Mouse (Mus musculus) limb, embryonic 10.5 days (tissue): ENCODE results near the gene Trappc4. TPM values are rescaled to one million over a fixed set of nuclear protein-coding genes. Genes with fewer than 3 reads are reported as not detected.
"Not testable (repeated sequence)": the region's sequence is repeated elsewhere in the genome, so short reads cannot be mapped to it uniquely, and the experiment has no call there.

ENCODE experiments used
- DNase-seq: peaks from one replicate; pipeline ENCODE4 v3.0.0-alpha.2; 2017; ENCODE audit warnings: low spot score
- H3K27ac ChIP-seq: fragments of 300-500 bp; sonication (generic); 2 replicates; pipeline ENCODE4 v1.5.1; 2016; ENCODE audit warnings: mild to moderate bottlenecking
- H3K27me3 ChIP-seq: fragments of 300-500 bp; sonication (generic); 2 replicates; pipeline ENCODE4 v1.6.1; 2016; ENCODE audit warnings: low read depth, mild to moderate bottlenecking; ENCODE audit not compliant: poor library complexity, severe bottlenecking
- H3K36me3 ChIP-seq: fragments of 300-500 bp; sonication (generic); 2 replicates; pipeline ENCODE4 v1.6.1; 2016; ENCODE audit warnings: mild to moderate bottlenecking, moderate library complexity
- H3K4me1 ChIP-seq: fragments of 300-500 bp; sonication (generic); 2 replicates; pipeline ENCODE4 v1.6.1; 2016
- H3K4me3 ChIP-seq: fragments of 300-500 bp; sonication (generic); 2 replicates; pipeline ENCODE4 v1.5.1; 2016; ENCODE audit warnings: mild to moderate bottlenecking, moderate library complexity
- H3K9me3 ChIP-seq: fragments of 300-500 bp; sonication (generic); replicated peaks from 2 replicates; pipeline ENCODE4 v1.6.1; 2016; ENCODE audit warnings: mild to moderate bottlenecking
- WGBS: fragments of 180-500 bp; shearing (Covaris S2); methylation state at CpG from one replicate; pipeline ENCODE4 v1.1.7; 2016; 5-methylcytosine and 5-hydroxymethylcytosine counted together
- microRNA-seq: library from miRNA; unstranded; fragments of <30 nt; microRNA quantifications from one replicate; pipeline ENCODE4, GENCODE M21; 2017
- polyA plus RNA-seq: library from polyadenylated mRNA; unstranded; fragments of >200 nt; fragmentation: Nextera tagmentation; extraction: Ambion mirVana; gene quantifications from 2 replicates; pipeline ENCODE4 v1.2.1, GENCODE M21; 2016

Gene Trappc4
- polyA plus RNA-seq, 1 experiment from 2014 or later: 158 TPM

GRCm38 (mm10) chr9:44376141-44376540 lies 31.3 kb downstream of the Trappc4 start:
- no peaks in the 10 kb centered on the region for H3K9me3 ChIP-seq
- no peaks in the 10 kb centered on the region for H3K27me3 ChIP-seq
- H3K27ac ChIP-seq: no peak overlapping the region
- WGBS: 92% methylated on average over 6 of the region's 6 CpGs
- no peak overlapping the region for H3K4me3 ChIP-seq
- peaks cover 8% of the 10 kb centered on the region for H3K36me3 ChIP-seq
- no peak for DNase-seq
- H3K4me1 ChIP-seq: peaks cover 18% of the 10 kb centered on the region

- no peaks in the 10 kb centered on the region for H3K9me3 ChIP-seq
- H3K27me3 ChIP-seq: no peaks in the 10 kb centered on the region
- no peak for DNase-seq
- H3K4me1 ChIP-seq: peaks cover 2% of the 10 kb centered on the region; the same call in 1 of the 2 replicates
- H3K4me3 ChIP-seq: no peak overlapping the region
- H3K36me3 ChIP-seq: no peaks in the 10 kb centered on the region
- H3K27ac ChIP-seq: no peak overlapping the region
Measured at GRCm38 (mm10) chr9:44373386-44373785, 34.0 kb downstream of the Trappc4 start.

DNA sequence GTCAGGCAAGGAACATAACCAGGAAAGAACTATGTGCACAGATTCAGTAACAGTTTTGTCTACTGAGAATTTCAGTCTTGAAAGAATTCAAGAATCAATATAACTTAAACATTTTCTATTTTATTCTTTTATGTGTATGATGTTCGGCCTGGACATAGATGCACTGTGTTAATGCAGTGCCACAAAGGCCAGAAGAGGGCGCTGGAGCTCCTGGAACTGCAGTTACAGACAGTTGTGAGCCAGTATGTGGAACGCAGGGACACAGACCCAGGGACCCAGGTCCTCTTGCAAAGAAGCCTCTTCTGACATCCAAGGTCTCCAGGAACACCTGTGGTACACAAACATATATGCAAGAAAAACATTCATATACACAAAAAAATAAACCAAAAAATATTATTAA lies 42.9 kb downstream of the Trappc4 start:
- Histone ChIP-seq H3K9me3 (no peaks in the 10 kb centered on the region), H3K27ac (no peak overlapping the region), H3K4me1 (peaks cover 7% of the 10 kb centered on the region), H3K27me3 (no peaks in the 10 kb centered on the region), H3K4me3 (no peak overlapping the region), H3K36me3 (peaks cover 4% of the 10 kb centered on the region)
- DNase-seq: no peak
- 68% methylated on average over 3 of the region's 3 CpGs for WGBS

DNA sequence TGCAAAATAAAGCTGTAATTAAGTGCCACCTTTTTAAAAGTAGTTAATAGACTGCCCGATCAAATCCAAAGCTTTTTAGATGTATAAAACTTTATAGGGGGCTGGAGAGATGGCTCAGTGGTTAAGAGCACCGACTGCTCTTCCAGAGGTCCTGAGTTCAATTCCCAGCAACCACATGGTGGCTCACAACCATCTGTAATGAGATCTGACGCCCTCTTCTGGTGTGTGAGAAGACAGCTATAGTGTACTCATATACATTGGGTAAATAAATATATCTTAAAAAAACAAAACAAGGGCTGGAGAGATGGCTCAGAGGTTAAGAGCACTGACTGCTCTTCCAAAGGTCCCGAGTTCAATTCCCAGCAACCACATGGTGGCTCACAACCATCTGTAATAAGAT lies 45.5 kb downstream of the Trappc4 start:
- not testable (repeated sequence) for H3K27me3 ChIP-seq, H3K9me3 ChIP-seq, DNase-seq, H3K4me1 ChIP-seq
- peaks cover 28% of the 10 kb centered on the region for H3K36me3 ChIP-seq
- 49% methylated on average over 4 of the region's 4 CpGs for WGBS
- H3K4me3 ChIP-seq: peak overlapping the region; percentile 92
- peak overlapping the region; percentile 86 for H3K27ac ChIP-seq

- peak; percentile 99 for DNase-seq
- peak within 1 kb of the TSS; percentile 86 for H3K27ac ChIP-seq
- H3K27me3 ChIP-seq: no peaks in the 10 kb centered on the region
- WGBS: under 1% methylated on average over 44 of the region's 44 CpGs
- peaks cover 7% of the 10 kb centered on the region for H3K4me1 ChIP-seq
- peak within 1 kb of the TSS; percentile 92 for H3K4me3 ChIP-seq
- H3K9me3 ChIP-seq: no peaks in the 10 kb centered on the region
- H3K36me3 ChIP-seq: peaks cover 33% of the 10 kb centered on the region
Measured at GRCm38 (mm10) chr9:44361190-44361917, 46.0 kb downstream of the Trappc4 start, which contains the start of gene Vps11. Vps11 (minus strand) TSS chr9:44361670.

GRCm38 (mm10) chr9:44357207-44357606 lies 50.2 kb downstream of the Trappc4 start:
- no peaks in the 10 kb centered on the region for H3K9me3 ChIP-seq

More at GRCm38 (mm10) chr9:44357207-44357606, 50.2 kb downstream of the Trappc4 start:
- 80% methylated on average over 4 of the region's 4 CpGs for WGBS
- no peak for DNase-seq
- Histone ChIP-seq H3K36me3 (peaks cover 75% of the 10 kb centered on the region), H3K4me1 (peaks cover 7% of the 10 kb centered on the region), H3K4me3 (no peak overlapping the region), H3K27me3 (no peaks in the 10 kb centered on the region), H3K27ac (no peak overlapping the region)

Small RNA genes within 50 kb of the gene (microRNA-seq; reads per million reads assigned to microRNA genes)
- gene Mir7085: not detected

Other genes starting within 250 kb of the Trappc4 start
- gene Cbl, start 173.6 kb downstream of the Trappc4 start, polyA plus RNA-seq: 19.6 and 23.9 TPM in 2 replicates
- gene Ccdc153, start 166.9 kb downstream of the Trappc4 start, polyA plus RNA-seq: not detected in 2 replicates
- gene Pdzd3, start 156.1 kb downstream of the Trappc4 start, polyA plus RNA-seq: 0.13 TPM in 1 of 2 replicates, not detected in the other
- 2.1 and 3.3 TPM in 2 replicates for gene Nlrx1, start 139.0 kb downstream of the Trappc4 start, polyA plus RNA-seq
- 1.9 and 4.6 TPM in 2 replicates for gene Abcg4, start 119.0 kb downstream of the Trappc4 start, polyA plus RNA-seq
- 28.2 and 30.4 TPM in 2 replicates for gene Hinfp, start 101.9 kb downstream of the Trappc4 start, polyA plus RNA-seq
- 6.9 and 9.9 TPM in 2 replicates for gene C2cd2l, start 87.3 kb downstream of the Trappc4 start, polyA plus RNA-seq
- gene Dpagt1, start 81.6 kb downstream of the Trappc4 start, polyA plus RNA-seq: 45.3 and 46.9 TPM in 2 replicates
- 515 and 551 TPM in 2 replicates for gene H2afx, start 72.9 kb downstream of the Trappc4 start, polyA plus RNA-seq
- 174 and 195 TPM in 2 replicates for gene Hmbs, start 63.4 kb downstream of the Trappc4 start, polyA plus RNA-seq
- gene Vps11, start 45.9 kb downstream of the Trappc4 start, polyA plus RNA-seq: 29.3 and 32.2 TPM in 2 replicates
- 41.3 and 43.4 TPM in 2 replicates for gene Hyou1, start 28.1 kb downstream of the Trappc4 start, polyA plus RNA-seq
- gene Slc37a4, start 10.7 kb downstream of the Trappc4 start, polyA plus RNA-seq: 8.4 and 9.7 TPM in 2 replicates
- gene Rps25, start 461 bp downstream of the Trappc4 start, polyA plus RNA-seq: 2,001 and 2,302 TPM in 2 replicates
- 23.1 and 24.3 TPM in 2 replicates for gene Ccdc84, start 11.0 kb upstream of the Trappc4 start, polyA plus RNA-seq
- not detected in 2 replicates for gene Foxr1, start 33.5 kb upstream of the Trappc4 start, polyA plus RNA-seq
- gene Upk2, start 47.4 kb upstream of the Trappc4 start, polyA plus RNA-seq: 0.36 TPM in 1 of 2 replicates, not detected in the other
- gene Bcl9l, start 75.2 kb upstream of the Trappc4 start, polyA plus RNA-seq: 9.0 and 12.1 TPM in 2 replicates
- not detected in 2 replicates for gene Cxcr5, start 154.3 kb upstream of the Trappc4 start, polyA plus RNA-seq
- 17.2 and 23.3 TPM in 2 replicates for gene Ddx6, start 197.3 kb upstream of the Trappc4 start, polyA plus RNA-seq